Mouse (Mus musculus): ENCODE data around the gene Qrfp.

- TF ChIP-seq CTCF (IDR thresholded peaks at IDR 0.05; ENCODE audit: control insufficient read depth, insufficient read depth, insufficient replicate concordance, low read depth, low read length) (no peak), POLR2A (IDR thresholded peaks at IDR 0.05; ENCODE audit: control insufficient read depth, low read depth, low read length) (no peak)
Observed at GRCm38 (mm10) chr2:31828311-31828825, 18.0 kb upstream of the Qrfp start.

Data from testis, adult 2 months (tissue).